Mouse (Mus musculus) brain, embryonic 14.5 days (tissue): ENCODE results near the gene Wipf1.

Source experiments
- CTCF ChIP-seq: fragments of 200-500 bp; IDR thresholded peaks from 2 replicates; pipeline ENCODE4 v1.5.1; 2012; ENCODE audit warnings: inconsistent platforms, mild to moderate bottlenecking, moderate library complexity, borderline replicate concordance; ENCODE audit not compliant: insufficient read depth, insufficient read length; ENCODE audit errors: extremely low read depth
- POLR2A ChIP-seq: fragments of 200-500 bp; IDR thresholded peaks from 2 replicates; pipeline ENCODE4 v1.6.1; 2012; ENCODE audit warnings: mild to moderate bottlenecking, inconsistent platforms, borderline replicate concordance; ENCODE audit not compliant: poor library complexity, insufficient read depth, insufficient read length, severe bottlenecking; ENCODE audit errors: extremely low read depth

GRCm38 (mm10) chr2:73428803-73429468, 100.6 kb downstream of the Wipf1 start:
- TF ChIP-seq POLR2A, result no peak
- no peak for TF ChIP-seq CTCF
